1 mouse cellular context compared by ENCODE assay signal in the genomic region with DNA sequence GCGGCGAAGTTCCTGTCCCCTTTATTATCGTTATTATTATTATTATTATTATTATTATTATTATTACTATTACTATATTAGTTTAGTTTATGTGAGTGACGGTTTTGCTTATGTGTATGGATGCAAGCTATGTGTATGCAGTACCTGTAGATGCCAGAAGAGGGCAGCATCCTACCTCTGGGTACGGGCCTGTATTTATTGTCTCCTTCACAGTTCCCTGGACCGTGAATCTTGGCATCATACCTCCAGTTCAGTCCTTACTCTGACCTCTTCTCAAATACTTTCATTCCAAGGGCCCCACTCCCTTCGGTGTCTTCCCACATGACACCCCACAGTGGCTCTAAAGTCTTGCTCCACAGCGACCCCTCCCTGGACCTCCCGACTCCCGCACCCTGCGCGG.
TF ChIP-seq lines count a peak whose summit lies in the region.

No protein-coding gene starts in this region.

TF ChIP-seq in MEL, 35 proteins besides CTCF, POLR2A, EP300 and RAD21 (continued from another document):
- TF ChIP-seq POLR2AphosphoS2 (IDR thresholded peaks at IDR 0.05; ENCODE audit: low read length) (no peak), TAL1 (IDR thresholded peaks at IDR 0.05; ENCODE audit: low read length) (no peak), JUND (IDR thresholded peaks at IDR 0.05; ENCODE audit: low read depth, low read length) (no peak), MAZ (IDR thresholded peaks at IDR 0.05; ENCODE audit: low read depth, low read length) (no peak)
